Mouse (Mus musculus): ENCODE results near the gene Zfp345. TPM values are rescaled to one million over a fixed set of nuclear protein-coding genes. Genes with fewer than 3 reads are reported as not detected.
A peak's percentile ranks its signal among the peaks of the same experiment; 100 is the strongest.
"Not testable (repeated sequence)": the region's sequence is repeated elsewhere in the genome, so short reads cannot be mapped to it uniquely, and the experiment has no call there.

The Zfp345 gene
- polyA plus RNA-seq (2016; fragmentation: Nextera tagmentation; extraction: Ambion mirVana) = 0.14 and 0.23 TPM in 2 replicates

- not testable (repeated sequence) for H3K9me3 ChIP-seq (replicated peaks); H3K27me3 ChIP-seq (ENCODE audit: low read depth, poor library complexity, severe bottlenecking); H3K36me3 ChIP-seq; H3K4me3 ChIP-seq; DNase-seq (ENCODE audit: low spot score); H3K4me1 ChIP-seq; H3K27ac ChIP-seq
- WGBS = 79% methylated on average over 8 of the region's 8 CpGs
These were observed at the start of gene Zfp345 for GRCm38 (mm10) chr2:150484939-150485778. Gene Zfp345, minus strand, starts transcription at chr2:150485091.

DNA sequence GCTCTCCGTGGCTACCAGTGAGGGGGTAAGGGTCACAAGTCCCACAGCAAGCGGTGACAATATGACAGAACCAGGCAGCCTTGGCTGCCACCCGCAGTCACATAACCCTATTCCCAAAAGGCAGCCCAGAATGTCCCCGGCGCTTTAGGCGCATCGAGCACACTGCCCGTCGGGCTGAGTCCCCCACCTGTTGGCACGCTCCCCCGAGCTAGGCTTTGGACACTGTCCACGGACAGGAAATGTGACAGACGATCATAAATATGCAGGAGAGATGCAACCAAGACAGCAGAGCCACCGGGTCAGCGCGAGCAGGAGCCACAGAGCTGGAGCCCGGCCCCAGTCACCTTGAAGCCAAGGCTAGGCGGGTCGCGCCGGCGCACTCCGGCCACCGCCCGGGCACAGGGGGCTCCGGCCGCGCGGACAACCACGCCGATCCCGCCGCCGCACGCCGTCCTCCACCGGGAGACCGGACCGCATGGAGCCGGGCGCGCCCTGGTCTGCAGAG lies 40.9 kb upstream of the Zfp345 start:
- H3K4me3 ChIP-seq = peak overlapping the region; percentile 51
- H3K27ac ChIP-seq = no peak overlapping the region; the same call in 1 of the 2 replicates
- H3K9me3 ChIP-seq (replicated peaks) = no peaks in the 10 kb centered on the region
- 2% methylated on average over 42 of the region's 42 CpGs for WGBS
- H3K36me3 ChIP-seq = no peaks in the 10 kb centered on the region
- peak; percentile 56 for DNase-seq (ENCODE audit: low spot score)
- peaks cover 6% of the 10 kb centered on the region for H3K4me1 ChIP-seq
- H3K27me3 ChIP-seq (ENCODE audit: low read depth, poor library complexity, severe bottlenecking) = peaks cover 36% of the 10 kb centered on the region

DNA sequence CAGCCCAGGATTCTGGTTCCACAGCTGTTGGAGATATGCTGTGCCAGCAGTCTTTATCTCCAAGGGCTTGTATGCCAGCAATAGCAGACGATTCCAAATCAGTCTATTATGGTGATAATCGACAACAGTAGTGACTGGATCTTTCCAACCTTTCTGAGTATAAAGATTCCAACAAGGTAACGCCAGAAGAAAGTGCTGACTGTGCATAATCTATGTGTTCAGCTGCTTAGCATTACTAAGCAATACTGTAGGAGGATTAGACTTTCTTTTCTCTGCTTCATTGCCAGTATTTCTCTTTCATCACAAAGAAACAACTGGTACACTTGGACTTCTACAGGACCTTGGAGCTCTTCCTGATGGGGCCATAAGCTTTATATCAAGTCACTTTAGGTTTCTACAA lies 27.9 kb upstream of the Zfp345 start:
- H3K4me1 ChIP-seq = no peaks in the 10 kb centered on the region
- 91% methylated on average over 3 of the region's 3 CpGs for WGBS
- no peak overlapping the region for H3K4me3 ChIP-seq
- H3K36me3 ChIP-seq = no peaks in the 10 kb centered on the region
- H3K9me3 ChIP-seq (replicated peaks) = no peaks in the 10 kb centered on the region
- no peak for DNase-seq (ENCODE audit: low spot score)
- H3K27ac ChIP-seq = no peak overlapping the region
- no peaks in the 10 kb centered on the region for H3K27me3 ChIP-seq (ENCODE audit: low read depth, poor library complexity, severe bottlenecking)

- peak; percentile 36 for DNase-seq (ENCODE audit: low spot score)
- H3K36me3 ChIP-seq; H3K9me3 ChIP-seq (replicated peaks); H3K27ac ChIP-seq; H3K4me1 ChIP-seq; H3K27me3 ChIP-seq (ENCODE audit: low read depth, poor library complexity, severe bottlenecking): not testable (repeated sequence)
- 42% methylated on average over 60 of the region's 60 CpGs for WGBS
- peak overlapping the region; percentile 42 for H3K4me3 ChIP-seq
These were observed 15.5 kb upstream of the Zfp345 start for GRCm38 (mm10) chr2:150500124-150500973.

DNA sequence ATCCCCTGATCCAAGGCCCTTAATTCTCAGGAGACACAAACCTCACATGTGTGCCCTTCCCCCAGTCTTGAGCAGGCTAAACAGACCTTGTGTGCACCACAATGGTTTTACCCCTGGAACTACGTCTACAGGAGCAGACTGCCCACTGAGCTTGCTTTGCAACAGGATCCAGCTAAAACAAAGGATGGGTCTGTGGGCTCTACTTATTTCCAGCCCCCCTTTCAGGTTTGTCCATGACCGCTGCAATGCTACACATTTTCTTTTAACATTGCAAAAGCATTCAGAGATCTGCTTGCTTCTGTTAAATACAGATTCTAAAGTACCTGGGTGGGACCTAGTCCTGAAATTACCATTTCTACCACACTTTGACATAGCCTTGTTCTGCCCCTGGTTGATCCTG lies 8.1 kb upstream of the Zfp345 start:
- Histone ChIP-seq H3K4me3 (no peak overlapping the region), H3K27me3 (ENCODE audit: low read depth, poor library complexity, severe bottlenecking) (no peaks in the 10 kb centered on the region), H3K4me1 (no peaks in the 10 kb centered on the region), H3K27ac (no peak overlapping the region), H3K9me3 (replicated peaks) (no peaks in the 10 kb centered on the region), H3K36me3 (no peaks in the 10 kb centered on the region)
- no peak for DNase-seq (ENCODE audit: low spot score)
- 74% methylated on average over 2 of the region's 2 CpGs for WGBS

DNA sequence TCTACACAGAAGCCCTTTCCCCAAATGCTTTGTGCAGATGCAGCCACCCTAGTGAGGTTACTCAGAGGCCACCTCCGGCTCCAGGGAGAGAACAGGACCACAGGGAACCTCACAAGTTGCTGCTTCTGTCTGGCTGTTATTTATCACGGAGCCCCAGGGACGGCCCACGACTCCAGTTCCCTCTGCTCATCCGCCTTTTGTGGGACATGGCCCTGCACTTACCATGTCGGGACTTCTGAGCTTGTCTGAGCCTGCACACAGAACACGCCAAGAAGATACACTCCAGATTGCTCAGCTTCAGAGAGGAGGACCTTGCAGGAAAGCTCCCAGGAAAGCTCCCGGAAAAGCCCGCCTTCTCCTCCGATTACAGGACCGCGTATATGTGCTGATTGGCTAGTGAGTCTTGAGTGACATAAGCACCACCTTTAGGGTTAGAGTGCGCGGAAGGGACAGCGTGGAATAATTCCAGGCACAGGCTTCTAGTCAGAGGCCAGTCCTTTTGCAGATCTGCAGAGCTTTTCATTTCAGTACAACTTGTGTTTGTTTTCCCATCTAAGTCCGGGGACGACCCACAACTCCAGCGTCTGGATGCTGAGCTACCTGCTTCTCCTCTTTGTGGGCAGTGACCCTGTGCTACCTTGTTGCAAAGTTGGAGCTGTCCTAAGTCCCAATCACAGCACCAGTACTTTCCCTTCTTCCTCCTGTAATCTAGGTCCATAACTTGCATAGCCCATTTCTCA lies 33.5 kb downstream of the Zfp345 start, which contains the start of gene Zfp442:
Zfp442 (minus strand) TSS at position 307 of the 740 bp plus-strand sequence.
- H3K36me3 ChIP-seq; H3K9me3 ChIP-seq (replicated peaks); H3K4me1 ChIP-seq; H3K27me3 ChIP-seq (ENCODE audit: low read depth, poor library complexity, severe bottlenecking): not testable (repeated sequence)
- Histone ChIP-seq H3K27ac (peak within 1 kb of the TSS; percentile 62; the same call in 1 of the 2 replicates), H3K4me3 (peak within 1 kb of the TSS; percentile 54)
- peak; percentile 58 for DNase-seq (ENCODE audit: low spot score)
- WGBS = under 1% methylated on average over 18 of the region's 18 CpGs

- not testable (repeated sequence) for H3K27me3 ChIP-seq (ENCODE audit: low read depth, poor library complexity, severe bottlenecking)
These were observed 45.8 kb downstream of the Zfp345 start for GRCm38 (mm10) chr2:150439084-150439483.

More at GRCm38 (mm10) chr2:150439084-150439483, 45.8 kb downstream of the Zfp345 start:
- not testable (repeated sequence) for H3K4me1 ChIP-seq; DNase-seq (ENCODE audit: low spot score); H3K9me3 ChIP-seq (replicated peaks); H3K4me3 ChIP-seq; H3K27ac ChIP-seq
- H3K36me3 ChIP-seq = peaks cover 23% of the 10 kb centered on the region
- WGBS = 96% methylated on average over 1 of the region's 1 CpGs

Other genes starting within 250 kb of the Zfp345 start
- gene Gm21994, start 229.5 kb downstream of the Zfp345 start, polyA plus RNA-seq (2016; fragmentation: Nextera tagmentation; extraction: Ambion mirVana) = 6.4 and 6.8 TPM in 2 replicates
- gene Gm14124, start 227.6 kb downstream of the Zfp345 start, polyA plus RNA-seq (2016; fragmentation: Nextera tagmentation; extraction: Ambion mirVana) = 0.09 TPM in 1 of 2 replicates, not detected in the other
- 3.8 and 4.0 TPM in 2 replicates for gene Gm10130, start 161.4 kb downstream of the Zfp345 start, polyA plus RNA-seq (2016; fragmentation: Nextera tagmentation; extraction: Ambion mirVana)
- gene 3300002I08Rik, start 122.3 kb downstream of the Zfp345 start, polyA plus RNA-seq (2016; fragmentation: Nextera tagmentation; extraction: Ambion mirVana) = 9.4 and 12.1 TPM in 2 replicates
- 10.5 and 12.4 TPM in 2 replicates for gene Zfp442, start 33.6 kb downstream of the Zfp345 start, polyA plus RNA-seq (2016; fragmentation: Nextera tagmentation; extraction: Ambion mirVana)
- not detected in 2 replicates for gene Cst7, start 85.3 kb upstream of the Zfp345 start, polyA plus RNA-seq (2016; fragmentation: Nextera tagmentation; extraction: Ambion mirVana)
- gene Apmap, start 123.5 kb upstream of the Zfp345 start, polyA plus RNA-seq (2016; fragmentation: Nextera tagmentation; extraction: Ambion mirVana) = 26.6 and 28.9 TPM in 2 replicates
- gene Acss1, start 183.4 kb upstream of the Zfp345 start, polyA plus RNA-seq (2016; fragmentation: Nextera tagmentation; extraction: Ambion mirVana) = 3.4 and 3.6 TPM in 2 replicates
- not detected in 2 replicates for gene Vsx1, start 204.3 kb upstream of the Zfp345 start, polyA plus RNA-seq (2016; fragmentation: Nextera tagmentation; extraction: Ambion mirVana)

Measured in limb, embryonic 10.5 days (tissue).